Mouse (Mus musculus): ENCODE data around the gene Invs.
"Not testable (repeated sequence)": the region's sequence is repeated elsewhere in the genome, so short reads cannot be mapped to it uniquely, and the experiment has no call there.

Gene Invs

DNA sequence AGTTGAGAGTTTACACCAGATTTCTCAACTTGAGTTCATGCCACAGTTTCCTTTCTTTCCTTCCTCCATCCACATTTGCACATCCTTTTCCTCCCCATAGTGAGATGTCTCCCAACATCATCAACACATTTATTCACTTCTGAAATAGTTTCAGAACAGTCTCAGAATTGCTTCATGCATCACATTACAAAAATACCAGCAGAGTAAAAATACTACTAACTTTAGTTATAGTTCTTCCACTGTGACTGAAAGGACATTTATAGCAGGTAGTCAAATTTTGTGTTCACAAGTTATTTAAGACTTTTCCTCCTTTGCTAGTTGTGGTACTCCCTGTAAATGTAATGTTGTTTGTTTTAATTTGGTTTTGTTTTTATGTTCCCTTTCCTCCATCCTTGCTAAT, 47.6 kb downstream of the Invs start:
- DNase-seq (ENCODE audit: extremely low spot score, low spot score): no peak

- DNase-seq (ENCODE audit: extremely low spot score, low spot score): no peak
Observed at GRCm38 (mm10) chr4:48328042-48328441, 48.5 kb downstream of the Invs start.

- no peak for DNase-seq (ENCODE audit: extremely low spot score, low spot score)
Observed at GRCm38 (mm10) chr4:48332453-48333051, 53.0 kb downstream of the Invs start.

DNA sequence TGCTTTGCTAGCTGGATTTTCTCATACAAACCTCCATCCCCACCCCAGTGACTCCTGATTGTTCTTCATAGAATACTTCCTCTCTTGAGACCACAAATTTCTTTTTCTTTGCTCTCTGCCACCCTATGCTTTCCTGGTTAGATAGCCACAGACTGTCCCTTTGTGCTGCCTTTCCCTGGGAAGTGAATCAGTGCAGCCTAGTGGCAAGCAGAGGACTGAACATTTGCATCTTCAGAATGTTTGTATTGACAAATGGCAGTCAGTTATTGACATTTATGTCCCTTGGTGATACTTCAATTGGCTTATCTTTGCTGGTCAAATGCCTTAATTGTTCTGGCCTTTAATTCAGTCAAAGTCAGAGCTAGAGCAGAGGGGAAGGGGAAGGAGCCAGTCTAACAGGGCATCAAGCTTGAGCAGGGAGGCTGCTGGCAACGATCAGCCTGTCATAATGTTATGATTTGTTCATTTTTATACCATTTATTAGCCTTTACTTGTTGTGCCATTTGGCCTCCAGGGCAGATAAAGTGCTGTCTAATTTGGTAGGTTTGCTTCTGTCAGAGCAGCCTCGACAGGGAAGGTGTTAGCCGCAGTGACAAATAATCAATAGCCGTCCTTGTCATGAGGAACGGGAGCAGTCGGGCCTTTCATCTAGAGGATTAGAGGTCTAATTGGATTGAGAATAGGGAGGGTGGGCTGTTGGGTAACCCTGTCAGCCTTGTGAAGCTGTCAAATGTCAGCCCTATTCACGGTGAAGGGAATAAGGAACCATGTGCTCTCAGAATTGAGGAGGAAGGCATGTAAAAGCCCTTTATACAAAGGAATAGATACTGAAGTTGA, 55.6 kb downstream of the Invs start:
- no peak for DNase-seq (ENCODE audit: extremely low spot score, low spot score)

DNA sequence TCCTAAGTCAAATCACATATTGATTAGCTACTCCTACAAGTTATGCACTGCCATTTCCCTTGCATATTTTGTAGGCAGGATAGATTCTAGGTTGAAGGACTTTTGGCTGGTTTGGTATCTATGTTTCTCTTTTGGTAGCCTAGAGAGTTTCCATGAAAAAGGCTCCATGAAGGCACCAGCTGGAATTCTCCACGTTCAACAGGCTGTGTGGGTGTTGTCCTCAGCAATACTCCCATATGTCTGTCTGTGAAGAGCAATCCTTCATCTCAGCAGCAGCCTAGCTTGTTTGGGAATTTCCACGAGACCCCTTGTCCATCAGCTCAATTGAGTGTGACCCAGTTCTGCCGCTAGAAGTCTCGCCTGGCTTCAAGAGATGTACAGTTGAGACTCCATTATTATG, 63.1 kb downstream of the Invs start:
- no peak for DNase-seq (ENCODE audit: extremely low spot score, low spot score)

DNA sequence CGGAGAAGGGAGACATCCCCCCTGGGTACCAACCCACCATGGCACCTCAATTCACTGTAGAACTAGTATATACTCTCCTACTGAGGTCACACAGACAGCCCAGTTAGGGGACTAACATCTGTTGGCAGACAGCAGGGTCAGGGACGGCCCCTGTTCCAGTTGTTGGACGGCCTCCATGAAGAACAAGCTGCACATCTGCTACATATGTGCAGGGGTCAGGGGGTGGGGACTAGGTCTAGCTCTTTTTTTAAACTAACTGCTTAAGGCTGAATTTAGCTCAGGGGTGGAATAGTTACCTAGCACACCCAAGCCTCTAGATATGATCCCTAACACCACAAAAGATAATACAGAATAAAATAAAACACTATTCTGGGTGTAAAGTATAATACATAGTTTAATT, 82.8 kb downstream of the Invs start:
- DNase-seq (ENCODE audit: extremely low spot score, low spot score): no peak

GRCm38 (mm10) chr4:48371037-48371436, 91.5 kb downstream of the Invs start:
- DNase-seq (ENCODE audit: extremely low spot score, low spot score): no peak

DNA sequence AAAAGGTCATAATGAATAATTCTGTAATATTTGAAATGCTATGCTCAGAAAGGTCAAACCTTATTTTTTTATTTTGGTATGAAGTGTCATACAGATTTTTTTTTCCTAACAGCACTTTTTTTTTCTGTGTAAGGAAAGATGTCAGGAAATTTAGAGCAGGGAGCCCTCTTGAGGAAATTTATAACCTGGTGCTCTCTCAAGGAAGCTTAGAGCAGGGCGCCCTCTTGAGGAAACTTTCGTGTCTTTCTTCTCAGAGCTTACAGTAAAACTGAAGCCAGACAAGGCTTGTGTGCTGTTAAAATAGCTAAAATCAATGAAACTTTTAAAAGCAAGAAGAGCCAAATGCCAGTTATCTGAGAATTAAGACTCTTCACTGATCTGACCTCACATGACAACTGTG, 101.4 kb downstream of the Invs start:
- peak; percentile 49 for DNase-seq (ENCODE audit: extremely low spot score, low spot score)

GRCm38 (mm10) chr4:48382506-48382905, 102.9 kb downstream of the Invs start:
- no peak for DNase-seq (ENCODE audit: extremely low spot score, low spot score)

GRCm38 (mm10) chr4:48396949-48397348, 117.4 kb downstream of the Invs start:
- DNase-seq (ENCODE audit: extremely low spot score, low spot score): no peak

DNA sequence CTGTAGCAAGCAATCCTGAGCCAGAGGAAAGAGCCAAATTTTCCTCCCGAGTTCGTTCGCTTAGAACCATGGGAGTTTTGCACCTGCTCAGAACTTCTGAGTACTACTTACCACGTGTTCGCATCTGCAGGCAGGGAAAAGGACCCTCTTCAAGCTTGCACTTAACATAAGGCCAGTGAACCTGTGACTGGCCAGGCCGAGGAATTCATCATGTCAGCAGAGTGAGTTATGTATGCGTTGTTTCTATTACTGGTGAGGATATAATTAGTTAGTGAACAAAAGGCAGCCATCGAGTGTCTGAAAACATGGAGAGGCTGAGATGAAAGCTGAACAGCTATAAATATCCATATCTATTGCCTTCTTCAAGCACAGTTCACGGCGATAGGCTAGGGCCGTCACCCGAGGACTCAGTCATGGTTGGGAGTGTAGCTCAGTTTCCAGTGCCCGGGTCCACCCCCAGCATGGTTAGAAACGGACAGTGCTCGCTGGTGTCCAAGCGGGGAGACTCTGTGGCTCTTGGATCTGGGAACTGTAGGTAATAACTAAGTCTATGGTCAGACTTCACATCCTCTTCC, 123.6 kb downstream of the Invs start:
- DNase-seq (ENCODE audit: extremely low spot score, low spot score): no peak

DNA sequence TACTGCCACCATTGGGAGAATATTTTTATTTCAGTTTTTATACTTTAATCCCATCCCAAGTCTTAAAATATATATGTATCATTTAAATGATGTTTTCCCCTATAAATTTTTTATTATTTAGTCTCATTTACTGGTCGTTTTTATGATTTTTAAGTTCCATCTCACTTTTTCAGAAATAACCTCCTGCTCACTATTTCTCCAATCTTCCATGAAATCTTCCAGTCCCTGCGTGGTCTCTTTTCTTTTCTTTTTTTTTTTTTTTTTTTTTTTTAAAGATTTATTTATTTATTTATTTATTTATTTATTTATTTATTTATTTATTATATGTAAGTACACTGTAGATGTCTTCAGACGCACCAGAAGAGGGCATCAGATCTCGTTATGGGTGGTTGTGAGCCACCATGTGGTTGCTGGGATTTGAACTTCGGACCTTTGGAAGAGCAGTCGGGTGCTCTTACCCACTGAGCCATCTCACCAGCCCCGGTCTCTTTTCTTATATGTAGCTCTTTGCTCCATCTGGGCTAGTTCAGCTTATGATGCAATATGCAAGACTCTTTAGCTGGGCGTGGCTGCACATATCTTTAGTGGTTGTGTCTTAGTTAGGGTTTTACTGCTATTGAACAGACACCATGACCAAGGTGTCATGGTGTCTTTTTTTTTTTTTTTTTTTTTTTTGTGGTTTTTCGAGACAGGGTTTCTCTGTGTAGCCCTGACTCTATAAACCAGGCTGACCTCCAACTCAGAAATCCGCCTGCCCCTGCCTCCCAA, 126.3 kb downstream of the Invs start:
- DNase-seq (ENCODE audit: extremely low spot score, low spot score): not testable (repeated sequence)

GRCm38 (mm10) chr4:48407350-48408039, 127.9 kb downstream of the Invs start:
- DNase-seq (ENCODE audit: extremely low spot score, low spot score): peak; percentile 70

GRCm38 (mm10) chr4:48413473-48413872, 133.9 kb downstream of the Invs start:
- no peak for DNase-seq (ENCODE audit: extremely low spot score, low spot score)

GRCm38 (mm10) chr4:48415838-48416335, 136.3 kb downstream of the Invs start:
- DNase-seq (ENCODE audit: extremely low spot score, low spot score): no peak

DNA sequence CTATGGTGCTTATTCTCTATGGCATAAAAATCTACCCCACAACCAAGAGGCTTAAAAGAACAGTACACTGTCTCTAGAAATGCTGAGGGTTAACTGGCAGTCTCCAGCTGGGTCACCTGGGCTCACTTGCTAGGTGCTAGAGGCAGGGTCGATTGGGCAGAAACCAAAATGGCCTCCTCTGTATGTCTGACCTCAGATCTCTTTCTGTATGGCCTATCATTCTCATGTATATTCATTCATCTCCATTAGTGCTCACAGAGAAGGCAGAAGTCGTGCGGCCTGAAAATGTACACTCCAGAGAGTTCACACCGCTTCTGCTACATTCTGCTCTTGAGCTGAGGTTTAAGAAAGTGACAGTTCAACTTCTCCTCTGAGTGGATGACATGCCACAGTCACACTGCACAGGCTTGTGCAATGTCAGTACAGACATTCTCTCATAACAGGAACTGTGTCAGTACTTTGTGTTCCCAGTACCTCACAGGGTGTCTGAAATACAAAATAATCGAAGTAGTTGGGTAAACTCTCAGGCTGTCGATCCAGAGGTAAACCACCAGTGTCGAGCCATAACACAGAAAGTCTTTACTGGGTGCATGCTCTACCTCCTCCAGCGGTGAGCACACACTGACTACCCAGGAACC, 139.4 kb downstream of the Invs start:
- no peak for DNase-seq (ENCODE audit: extremely low spot score, low spot score)

DNA sequence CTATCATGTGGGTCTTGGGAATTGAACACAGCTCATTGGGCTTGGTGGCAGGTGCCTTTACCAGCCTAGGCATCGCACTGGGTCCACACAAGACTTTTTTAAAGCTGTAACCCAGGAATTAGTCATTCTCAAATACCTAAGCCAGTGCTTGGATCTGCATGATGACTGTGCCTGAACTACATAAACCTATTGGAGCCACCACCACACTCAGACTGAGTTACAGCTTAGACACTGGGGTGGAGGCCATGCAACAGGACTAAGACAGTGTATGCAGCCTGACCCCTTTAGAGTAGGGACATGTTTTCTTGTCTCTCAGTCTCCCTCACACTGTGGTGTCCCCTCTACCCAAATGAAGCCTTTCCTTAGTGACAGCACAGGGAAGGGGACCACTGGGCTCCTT, 143.1 kb downstream of the Invs start:
- DNase-seq (ENCODE audit: extremely low spot score, low spot score): no peak

GRCm38 (mm10) chr4:48423738-48424137, 144.2 kb downstream of the Invs start:
- no peak for DNase-seq (ENCODE audit: extremely low spot score, low spot score)

GRCm38 (mm10) chr4:48427413-48427812, 147.9 kb downstream of the Invs start:
- no peak for DNase-seq (ENCODE audit: extremely low spot score, low spot score)

GRCm38 (mm10) chr4:48428054-48428453, 148.5 kb downstream of the Invs start:
- no peak for DNase-seq (ENCODE audit: extremely low spot score, low spot score)
